Mouse (Mus musculus): ENCODE results near the gene Meiob.

The Meiob gene

DNA sequence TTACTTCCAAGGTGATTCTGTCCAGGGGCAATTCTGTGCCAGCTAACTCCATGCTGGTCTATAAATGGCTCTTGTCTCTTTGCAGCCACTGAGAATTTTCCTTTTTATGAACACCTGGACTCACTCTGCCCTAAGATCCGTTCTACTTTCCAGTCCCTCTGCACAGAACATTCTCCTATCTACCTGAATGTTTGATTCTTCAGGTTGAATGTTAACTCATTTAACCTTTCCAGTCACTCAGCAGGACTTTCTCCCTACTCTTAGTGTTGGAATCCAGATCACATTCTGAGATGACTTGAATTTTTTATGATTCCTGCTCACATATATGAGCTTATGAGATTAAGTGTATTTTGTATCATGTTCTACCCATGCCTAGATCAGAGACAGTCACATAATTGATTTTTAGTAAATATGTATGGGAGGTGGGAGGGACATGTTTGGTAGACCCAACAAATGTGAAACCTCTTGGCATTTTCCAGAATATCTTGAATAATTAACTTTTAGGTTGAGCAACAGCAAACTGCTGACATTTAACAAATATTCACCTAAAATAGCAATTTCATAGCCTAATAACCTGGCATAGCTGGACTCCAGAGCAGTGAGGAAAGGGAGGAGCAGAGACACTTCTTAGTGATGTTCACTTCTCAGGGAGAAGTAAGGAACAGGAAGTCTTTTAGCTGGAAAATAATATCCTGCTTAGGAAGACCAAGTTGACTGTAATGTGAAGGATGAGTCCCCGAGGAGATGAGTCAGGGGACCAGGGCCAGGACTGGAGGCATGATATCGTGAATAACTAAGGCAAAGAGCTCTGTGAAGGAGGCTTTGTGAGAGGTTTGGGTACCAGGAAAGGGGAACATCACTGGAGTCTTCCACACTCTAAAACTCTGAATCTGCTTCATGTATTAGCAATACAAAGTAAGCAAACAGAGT lies 17.5 kb downstream of the Meiob start:
- DNase-seq (ENCODE audit: low spot score), result no peak

DNA sequence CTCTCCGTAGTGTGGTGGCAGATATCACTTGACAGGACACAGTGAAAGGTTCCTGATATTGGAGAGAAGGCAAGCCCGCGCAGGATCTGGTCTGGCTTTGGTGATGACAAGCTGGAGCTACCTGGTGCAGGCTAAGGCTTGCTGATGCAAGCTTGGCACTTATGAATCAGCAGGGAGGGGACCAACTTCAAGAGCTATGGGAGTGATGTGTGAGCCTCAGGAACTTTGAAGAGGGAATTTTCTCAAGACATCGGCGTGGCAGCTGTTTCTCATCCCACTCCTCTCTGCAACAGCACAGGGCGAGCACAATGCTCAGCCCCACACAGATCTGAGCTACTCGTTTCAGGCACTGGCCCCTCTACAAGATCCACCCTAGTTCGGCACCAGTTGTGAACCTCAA lies 35.8 kb downstream of the Meiob start, which contains the start of gene Hagh:
Hagh (plus strand) TSS at position 302 of the 400 bp plus-strand sequence.
- DNase-seq (ENCODE audit: low spot score), result no peak

DNA sequence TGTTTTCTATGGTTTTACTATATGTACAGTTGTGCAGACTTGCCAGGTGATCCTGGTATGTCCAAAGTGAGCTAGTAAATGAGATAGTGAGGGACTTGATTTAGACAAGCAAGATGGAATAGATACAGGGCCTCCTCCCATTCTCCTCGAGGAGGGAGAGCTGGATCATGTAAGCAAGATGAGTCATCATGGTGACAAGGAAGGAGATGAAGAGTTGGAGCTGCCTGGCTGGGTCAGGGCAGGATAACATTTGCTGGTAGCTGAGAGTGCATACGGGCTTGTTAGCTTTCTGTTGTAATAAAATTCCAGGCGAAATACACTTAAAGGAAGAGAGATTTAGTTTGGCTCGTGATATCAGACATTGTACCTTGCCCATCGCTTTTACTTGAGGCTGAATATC lies 36.3 kb downstream of the Meiob start:
- DNase-seq (ENCODE audit: low spot score), result no peak

DNA sequence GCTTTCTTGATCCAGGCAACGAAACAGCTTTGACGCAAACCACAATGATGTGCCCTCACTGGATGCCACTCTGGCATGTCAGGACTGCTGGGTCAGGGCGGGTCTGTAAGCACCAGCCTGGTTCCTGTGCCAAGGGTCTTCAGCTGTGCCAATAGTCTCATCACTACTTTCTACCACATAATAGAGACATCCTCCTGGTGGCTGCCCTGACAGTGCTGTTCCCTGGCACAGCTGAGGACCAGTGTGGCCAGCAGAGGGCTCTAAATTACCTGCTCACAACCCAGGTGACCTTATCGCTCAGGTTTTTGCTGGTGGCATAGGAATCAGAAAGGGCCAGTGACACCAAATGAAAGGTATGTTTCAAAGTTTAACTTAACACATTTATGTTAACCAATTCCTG lies 37.0 kb downstream of the Meiob start:
- DNase-seq (ENCODE audit: low spot score), result no peak

DNA sequence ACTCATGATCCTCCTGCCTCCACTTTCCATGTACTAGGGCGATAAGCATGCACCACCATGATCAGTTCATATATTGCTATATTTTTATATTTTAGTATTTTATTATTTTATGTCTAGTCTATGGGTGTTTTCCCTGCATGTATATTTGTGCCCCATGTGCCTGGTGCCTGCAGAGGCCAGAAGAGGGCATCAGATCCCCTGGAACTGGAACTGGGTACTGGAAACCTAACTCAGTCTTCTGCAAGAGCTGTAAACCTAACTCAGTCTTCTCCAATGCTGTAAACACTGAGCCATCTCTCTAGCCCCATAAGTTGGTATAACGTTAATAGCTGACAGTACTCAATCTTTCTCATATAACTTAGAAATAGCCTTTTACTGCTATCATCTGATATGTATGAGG lies 38.5 kb downstream of the Meiob start:
- DNase-seq (ENCODE audit: low spot score), result no peak

DNA sequence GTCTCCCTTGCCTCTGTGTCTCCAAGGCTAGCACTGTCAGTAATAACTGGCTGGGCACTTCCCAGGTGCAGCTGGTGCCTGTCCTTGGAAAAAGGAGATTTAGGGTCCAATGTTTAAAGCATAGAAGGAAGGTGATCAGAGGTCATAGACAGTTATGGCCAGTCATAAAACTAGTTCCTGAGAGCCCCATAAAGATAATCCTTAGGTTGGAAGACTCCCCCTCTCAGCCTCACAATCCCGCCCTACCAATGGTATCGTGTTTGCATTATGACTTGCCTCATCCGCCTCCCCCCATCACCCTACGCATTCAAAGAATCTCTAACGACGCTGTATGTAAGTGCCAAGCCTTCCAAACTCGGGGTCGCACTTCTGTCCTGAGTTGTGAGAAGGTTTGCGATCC lies 40.4 kb downstream of the Meiob start:
- no peak for DNase-seq (ENCODE audit: low spot score)

DNA sequence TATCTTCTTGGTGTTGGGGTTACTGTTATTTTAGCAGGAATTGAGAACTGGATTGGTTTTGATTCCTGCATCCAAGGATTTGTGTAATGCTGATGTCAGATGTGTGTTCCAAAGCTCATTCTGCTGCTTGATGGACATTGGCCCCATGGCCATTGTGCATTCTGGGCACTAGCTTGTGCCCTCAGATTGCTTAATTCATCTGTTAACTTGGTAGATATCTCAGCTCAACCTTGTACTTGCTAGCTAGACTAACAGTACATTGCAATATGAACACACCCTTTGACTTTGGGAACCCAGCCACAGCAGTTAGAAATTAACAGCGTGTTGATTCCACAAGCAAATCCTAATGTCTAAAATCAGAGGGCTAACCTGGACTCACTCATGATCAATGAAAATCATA lies 43.3 kb downstream of the Meiob start:
- DNase-seq (ENCODE audit: low spot score), result no peak

DNA sequence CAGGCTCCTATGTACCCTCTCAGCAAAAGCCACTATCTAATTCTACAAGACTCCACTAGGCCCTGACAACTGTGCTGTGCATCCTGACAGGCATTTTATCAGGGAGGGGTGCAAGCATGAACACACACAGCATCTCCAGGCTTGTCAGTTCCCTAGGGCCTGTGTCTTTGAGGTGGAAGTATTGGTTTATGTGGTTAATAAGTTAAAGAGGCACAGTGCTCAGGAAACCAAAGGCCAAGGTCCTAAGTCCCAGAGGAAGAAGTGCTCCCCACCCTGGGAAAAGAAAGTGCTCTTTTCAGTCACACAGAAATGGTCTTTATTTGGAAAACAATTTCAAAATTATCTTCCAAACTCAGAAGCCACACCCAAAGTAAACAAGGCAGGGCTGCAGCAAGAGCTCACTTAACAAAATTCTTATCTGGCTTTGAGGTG lies 44.5 kb downstream of the Meiob start:
- DNase-seq (ENCODE audit: low spot score), result no peak

DNA sequence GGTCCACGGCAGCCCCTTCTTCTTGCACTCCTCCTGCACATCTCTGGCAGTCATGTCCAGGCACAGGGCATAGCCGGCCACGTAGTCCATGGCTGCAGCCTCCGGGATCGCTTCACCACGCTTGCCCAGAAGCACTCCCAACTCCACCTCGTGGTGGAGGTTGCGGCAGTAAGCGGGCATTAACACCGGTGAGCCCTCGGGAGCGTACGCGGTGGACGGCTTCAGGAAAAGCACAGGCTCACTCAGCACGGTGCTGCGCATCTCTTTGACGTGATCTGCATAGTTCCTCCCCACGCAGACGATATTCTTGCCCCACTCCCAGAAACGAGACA lies 45.6 kb downstream of the Meiob start:
- DNase-seq (ENCODE audit: low spot score), result no peak

DNA sequence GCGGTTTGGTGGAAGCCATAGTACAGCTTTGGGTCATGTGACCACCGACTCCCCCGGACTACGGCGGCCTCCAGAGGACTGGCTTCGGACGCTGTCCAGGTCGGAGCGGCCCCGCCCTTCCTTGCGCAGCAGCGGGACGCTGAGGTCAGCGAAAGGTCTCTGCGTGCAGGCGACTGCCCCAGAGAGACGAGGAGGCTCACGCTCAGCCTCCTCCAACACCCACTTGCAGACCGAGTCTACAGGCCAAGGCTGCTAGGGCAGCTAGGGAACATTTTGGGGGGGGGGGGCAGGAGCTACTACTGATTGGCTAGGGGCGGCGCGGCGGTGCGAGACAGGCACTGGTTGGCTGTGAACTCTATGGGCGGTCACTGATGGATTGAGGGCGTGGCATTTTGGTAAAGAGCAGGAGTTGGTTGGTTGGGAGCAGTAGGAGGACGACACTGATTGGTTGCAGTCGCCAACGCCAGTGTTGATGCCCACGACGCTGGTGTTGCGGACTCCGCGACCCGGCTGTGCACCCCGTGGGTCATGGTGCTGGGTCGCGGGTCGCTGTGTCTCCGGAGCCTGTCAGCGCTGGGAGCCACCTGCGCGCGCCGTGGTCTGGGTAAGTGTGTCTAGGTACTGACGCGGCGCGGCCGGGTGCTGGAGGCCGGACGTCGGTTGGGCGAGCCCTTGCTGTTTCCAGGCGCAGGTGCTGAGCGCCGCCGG lies 46.1 kb downstream of the Meiob start, which contains the start of gene Fahd1:
Fahd1 (minus strand) TSS at position 300 of the 708 bp plus-strand sequence.
- peak; percentile 92 for DNase-seq (ENCODE audit: low spot score)

DNA sequence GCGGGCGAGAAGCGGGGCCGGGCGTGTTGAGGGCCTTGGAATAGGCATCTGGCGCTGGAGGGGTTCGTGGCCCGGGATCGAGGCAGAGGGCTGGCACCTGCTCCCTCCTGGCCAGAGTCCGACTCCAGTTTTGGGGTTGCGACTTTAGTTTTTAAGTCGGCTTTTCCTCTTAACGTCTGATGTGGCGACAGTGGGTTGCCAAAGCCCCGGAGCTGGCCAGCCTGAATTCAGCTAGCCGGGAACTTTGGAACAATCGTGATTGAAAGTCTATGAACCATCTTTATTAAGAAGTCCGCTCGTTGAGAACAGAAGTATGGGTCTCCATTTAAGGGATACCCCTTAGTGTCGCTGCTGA lies 46.7 kb downstream of the Meiob start:
- DNase-seq (ENCODE audit: low spot score), result no peak

DNA sequence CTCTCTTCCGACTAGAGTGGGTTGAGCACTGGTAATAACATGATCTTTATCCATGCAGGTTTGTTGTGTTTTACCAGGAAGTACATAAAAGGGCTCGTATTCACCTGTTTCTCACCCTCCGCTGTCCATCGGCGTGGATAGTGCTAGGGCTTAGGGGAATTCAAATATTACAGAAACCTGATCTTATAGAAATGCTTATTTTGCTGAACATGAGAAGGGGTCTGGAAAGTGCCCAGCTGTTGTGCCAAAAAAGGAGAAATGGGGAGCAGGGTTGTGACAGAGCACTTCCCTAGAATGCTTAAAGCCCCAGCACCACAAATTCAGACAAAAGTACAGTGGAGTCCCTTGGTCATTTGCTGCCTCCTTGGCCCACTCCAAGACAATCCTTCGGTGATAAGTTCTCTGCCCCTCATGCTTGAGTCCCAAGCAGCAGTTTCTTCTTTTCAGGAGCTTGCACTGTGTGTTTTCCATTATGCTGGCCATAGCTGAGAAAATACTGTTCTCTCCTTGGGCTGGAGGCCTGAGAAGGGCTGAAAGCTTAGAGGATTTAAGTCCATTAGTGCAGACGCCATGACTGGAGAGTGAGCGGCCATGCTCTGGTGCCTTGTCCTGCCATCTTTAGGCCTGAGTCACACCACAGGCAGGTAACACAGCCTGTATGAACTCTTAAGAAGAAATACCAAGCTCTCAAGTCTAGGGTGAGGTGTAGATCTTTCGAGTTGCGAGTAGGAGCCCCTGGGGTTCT lies 47.5 kb downstream of the Meiob start:
- DNase-seq (ENCODE audit: low spot score), result no peak

DNA sequence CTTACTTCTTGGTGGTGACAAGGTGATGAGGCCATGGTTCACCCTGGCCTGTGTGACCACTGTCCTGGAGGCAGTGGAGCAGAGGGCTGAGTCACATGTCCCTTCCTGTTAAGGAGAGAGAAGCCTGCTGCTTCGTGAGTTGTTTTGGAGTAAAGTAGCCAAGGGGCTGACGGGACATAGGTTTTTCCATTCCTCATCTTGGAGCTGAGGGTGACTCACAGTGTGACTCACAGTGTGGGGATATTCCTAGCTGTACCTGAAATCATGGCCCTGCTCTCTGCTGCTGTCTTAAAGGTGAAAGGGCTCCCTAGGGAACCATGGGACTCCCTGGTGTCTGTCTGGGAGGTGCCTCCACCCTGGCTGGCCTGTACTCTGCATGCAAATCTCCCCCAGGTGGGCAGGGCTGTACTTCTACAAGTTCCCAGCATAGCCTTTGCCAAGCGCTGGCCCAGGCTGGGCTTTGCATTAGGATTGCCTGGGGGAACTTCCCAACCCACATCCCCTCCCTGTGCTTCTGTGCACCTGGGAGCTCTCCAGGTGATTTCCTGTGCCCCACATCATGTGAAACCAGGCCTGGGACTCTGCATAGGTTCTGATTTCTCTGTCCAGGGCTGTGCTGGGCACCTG lies 51.9 kb downstream of the Meiob start:
- DNase-seq (ENCODE audit: low spot score), result no peak

DNA sequence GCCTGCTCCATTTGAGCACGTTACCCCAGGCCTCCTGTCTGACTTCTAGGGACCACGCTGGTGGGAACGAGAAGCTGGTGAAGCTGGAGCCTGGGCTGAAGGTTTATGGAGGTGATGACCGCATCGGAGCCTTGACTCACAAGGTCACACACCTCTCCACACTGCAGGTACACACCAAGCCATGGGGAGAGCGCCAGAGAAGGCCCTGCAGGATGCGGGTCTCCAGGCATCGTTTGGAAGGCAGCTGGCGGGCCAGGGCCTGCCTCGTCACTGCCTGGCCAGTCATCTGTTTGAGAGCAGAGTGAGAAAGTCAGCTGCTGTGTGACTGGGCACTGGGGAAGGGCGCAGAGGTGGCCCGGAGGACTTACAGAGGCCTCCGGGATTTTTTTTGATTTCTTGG lies 52.5 kb downstream of the Meiob start:
- no peak for DNase-seq (ENCODE audit: low spot score)

DNA sequence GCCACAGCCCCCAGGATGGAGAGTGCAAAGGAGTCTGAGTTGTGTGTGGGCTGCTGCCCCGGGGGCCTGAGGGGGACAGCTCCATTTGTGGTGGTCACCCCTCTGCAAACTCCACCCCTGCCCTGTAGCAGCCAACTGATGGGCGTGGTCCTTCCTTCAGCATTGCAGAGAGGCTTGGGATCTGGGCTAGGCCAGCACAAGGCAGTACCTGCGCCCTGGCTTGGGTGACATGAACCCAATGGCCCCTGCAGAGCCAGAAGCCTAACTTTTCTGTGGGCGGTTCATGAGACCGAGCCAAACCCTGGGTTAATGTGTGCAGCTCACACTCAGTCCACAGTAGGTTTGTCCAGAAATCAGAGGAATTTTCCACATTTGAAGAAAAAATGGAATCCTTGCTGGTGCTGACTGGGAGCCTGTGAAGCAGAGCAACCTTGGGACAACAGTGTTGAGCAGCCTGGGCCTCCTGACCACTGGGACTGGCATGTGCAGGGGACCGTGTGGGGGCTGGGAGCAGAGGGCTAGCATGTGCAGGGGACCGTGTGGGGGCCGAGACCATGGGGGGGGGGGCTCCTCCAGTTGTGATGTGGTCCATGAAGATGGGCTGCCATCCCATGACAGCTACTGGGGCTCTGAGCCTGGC lies 53.9 kb downstream of the Meiob start:
- DNase-seq (ENCODE audit: low spot score), result no peak

DNA sequence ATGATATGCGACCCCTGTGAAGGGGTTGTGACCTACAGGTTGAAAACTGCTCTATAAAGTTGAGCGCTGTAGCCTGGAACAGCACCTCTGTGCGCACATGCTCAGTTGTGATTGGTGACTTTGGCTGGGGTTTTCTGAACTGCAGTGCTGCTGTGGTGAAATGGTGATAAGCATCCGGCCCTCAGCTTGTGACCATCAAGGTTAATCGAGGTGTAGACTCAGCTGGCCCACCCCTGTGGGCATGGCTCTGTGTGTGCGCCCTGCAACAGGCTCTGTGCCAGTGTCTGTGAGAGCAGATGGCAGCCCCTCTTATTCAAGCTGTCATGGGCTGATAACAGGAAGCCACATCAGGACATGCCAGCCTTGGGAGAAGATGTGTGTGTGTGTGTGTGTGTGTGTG lies 54.9 kb downstream of the Meiob start:
- DNase-seq (ENCODE audit: low spot score), result no peak

DNA sequence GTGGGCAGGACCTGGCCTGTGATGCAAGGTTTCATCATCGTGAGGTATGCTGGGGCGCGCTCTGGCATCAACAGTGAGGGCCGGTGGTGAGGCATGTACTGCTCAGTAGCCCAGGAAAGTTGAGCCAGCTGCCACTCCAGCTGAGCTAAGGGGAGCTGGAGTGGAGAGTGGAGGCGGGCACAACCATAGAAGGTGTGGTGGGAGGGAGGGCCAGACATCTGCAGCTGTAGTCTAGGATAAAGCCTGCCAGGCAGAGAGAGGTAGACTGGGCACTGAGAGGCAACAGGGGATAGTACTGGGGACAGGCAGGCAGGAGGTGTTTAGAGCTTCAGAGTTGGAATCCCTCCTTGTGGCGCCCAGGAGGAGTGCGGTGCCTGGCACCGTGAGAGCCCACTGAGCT lies 56.0 kb downstream of the Meiob start:
- DNase-seq (ENCODE audit: low spot score), result no peak

DNA sequence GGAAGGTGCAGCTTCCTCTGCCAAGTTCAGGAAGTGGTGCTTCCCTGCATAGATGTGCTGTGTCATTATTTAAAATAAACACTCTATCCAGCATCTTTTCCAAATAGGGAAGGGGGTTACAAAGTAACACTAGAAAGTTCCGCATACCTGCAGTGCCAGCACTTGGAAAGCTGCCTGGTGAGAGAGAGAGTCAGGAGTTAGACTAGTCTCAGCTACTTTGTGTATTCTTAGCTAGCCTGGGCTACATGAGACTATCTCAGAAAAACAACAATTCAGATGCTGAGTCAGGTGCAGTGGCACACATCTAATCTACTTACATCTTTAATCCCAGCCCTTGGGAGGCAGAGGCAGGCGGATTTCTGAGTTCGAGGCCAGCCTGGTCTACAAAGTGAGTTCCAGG lies 57.7 kb downstream of the Meiob start:
- no peak for DNase-seq (ENCODE audit: low spot score)

DNA sequence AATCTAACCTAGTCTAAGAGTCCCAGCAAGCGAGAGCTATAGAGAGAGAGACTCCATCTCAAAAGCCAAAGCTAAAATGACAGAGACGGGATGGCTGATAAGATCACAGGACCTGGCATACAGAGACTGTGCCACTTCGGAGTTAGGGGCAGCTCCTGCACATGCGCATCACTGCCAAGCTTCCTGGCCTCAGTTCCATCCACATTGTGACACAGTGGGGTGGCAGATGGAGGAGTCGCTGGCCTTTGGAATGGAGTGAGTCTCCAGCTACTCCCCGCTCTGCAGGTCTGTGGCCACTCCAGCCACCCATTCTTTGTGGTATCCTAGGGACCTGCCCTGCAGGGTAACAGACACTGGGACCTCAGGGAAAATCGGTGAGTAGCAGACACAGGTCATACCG lies 61.7 kb downstream of the Meiob start, which contains the start of gene Igfals:
Igfals (plus strand) TSS at position 222 of the 400 bp plus-strand sequence.
- no peak for DNase-seq (ENCODE audit: low spot score)

DNA sequence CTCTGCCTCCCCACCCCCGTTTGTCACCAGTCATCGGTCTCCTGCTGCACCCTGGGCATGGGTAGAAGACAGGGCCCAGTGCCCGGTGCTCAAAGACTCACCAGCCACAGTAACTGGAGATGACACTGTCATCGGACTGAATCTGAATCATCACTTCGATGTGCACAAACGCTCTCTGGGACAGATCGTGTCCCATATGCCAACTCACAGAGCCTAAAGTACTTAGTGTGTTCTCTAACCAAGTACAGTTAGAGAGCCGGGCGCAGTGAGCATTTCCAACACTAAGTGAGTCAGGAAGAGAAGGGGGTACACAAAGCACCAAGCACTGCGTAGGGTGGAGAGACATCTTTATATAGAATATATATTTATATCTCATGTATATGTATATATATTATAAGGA lies 63.8 kb downstream of the Meiob start:
- no peak for DNase-seq (ENCODE audit: low spot score)

DNA sequence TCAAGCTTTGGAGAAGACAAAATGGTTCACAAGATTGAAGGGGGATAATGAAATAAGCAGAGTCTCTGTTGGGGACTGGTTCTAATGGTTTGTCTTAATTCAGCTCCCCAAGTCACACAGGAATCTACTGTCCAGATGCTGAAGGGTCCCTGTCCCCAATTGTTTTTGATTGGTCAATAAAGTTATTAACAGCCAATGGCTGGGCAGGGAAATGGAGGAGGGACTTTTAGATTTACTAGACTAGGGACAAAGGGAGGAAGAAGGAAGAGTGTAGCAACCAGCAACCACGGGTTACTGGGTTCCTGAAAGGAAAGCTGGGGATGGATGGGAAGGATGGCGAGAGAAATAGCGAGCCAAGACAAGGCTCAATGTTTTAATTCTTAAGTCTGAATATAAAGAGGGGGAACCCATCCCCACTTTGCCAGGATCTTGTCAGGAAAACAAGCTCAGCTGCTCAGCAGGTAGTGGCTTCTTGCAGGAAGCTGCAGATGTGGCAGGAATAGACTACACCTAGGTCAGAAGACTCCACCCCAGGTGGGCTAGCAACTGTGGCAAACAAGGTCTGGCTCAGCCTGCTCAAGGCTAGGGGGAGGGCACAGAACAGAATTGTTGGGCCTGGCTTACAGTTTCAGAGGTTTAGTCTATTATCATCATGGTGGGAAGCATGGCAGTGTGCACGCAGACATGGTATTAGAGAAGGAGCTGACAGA lies 69.8 kb downstream of the Meiob start:
- no peak for DNase-seq (ENCODE audit: low spot score)
